Mouse (Mus musculus) bone marrow, adult 2 months (tissue): Measurements from ENCODE around the gene Rhbdl1. TPM values are rescaled to one million over a fixed set of nuclear protein-coding genes. Genes with fewer than 3 reads are reported as not detected.

Experiments
- H3K27ac ChIP-seq: fragments of 200-500 bp; 2 replicates; pipeline ENCODE4 v1.5.1; 2012; ENCODE audit warnings: low read depth, mild to moderate bottlenecking, control low read depth, inconsistent platforms, low read length; ENCODE audit not compliant: control insufficient read depth, poor library complexity, insufficient read depth
- H3K4me1 ChIP-seq: fragments of 200-500 bp; 2 replicates; pipeline ENCODE4 v1.6.1; 2011; ENCODE audit warnings: low read length; ENCODE audit not compliant: control insufficient read depth, insufficient read depth
- H3K4me3 ChIP-seq: fragments of 200-500 bp; replicated peaks from 2 replicates; pipeline ENCODE3; 2011; ENCODE audit warnings: mild to moderate bottlenecking, low read depth, low read length, control low read depth; ENCODE audit not compliant: control insufficient read depth
- CTCF ChIP-seq: fragments of 200-500 bp; IDR thresholded peaks from 2 replicates; pipeline ENCODE4 v1.5.1; 2011; ENCODE audit warnings: low read length, control low read depth; ENCODE audit not compliant: control insufficient read depth, insufficient read depth
- POLR2A ChIP-seq: fragments of 200-500 bp; IDR thresholded peaks from 2 replicates; pipeline ENCODE4 v1.6.1; 2011; ENCODE audit warnings: low read depth, mild to moderate bottlenecking, control low read depth, low read length, borderline replicate concordance; ENCODE audit not compliant: control insufficient read depth
- WGBS: fragments of 180-500 bp; shearing (Covaris S2); methylation state at CpG from one replicate; pipeline ENCODE4 v1.1.7; 2018; 5-methylcytosine and 5-hydroxymethylcytosine counted together
- polyA plus RNA-seq: library from polyadenylated mRNA; stranded (reverse); fragments of >200 nt; gene quantifications from 2 replicates; pipeline ENCODE4 v1.2.4, GENCODE M21; 2011; ENCODE audit warnings: low replicate concordance; ENCODE audit not compliant: missing spikeins, insufficient read depth, insufficient read length

Rhbdl1 gene
- polyA plus RNA-seq, 1 experiment: 10.7 TPM

DNA sequence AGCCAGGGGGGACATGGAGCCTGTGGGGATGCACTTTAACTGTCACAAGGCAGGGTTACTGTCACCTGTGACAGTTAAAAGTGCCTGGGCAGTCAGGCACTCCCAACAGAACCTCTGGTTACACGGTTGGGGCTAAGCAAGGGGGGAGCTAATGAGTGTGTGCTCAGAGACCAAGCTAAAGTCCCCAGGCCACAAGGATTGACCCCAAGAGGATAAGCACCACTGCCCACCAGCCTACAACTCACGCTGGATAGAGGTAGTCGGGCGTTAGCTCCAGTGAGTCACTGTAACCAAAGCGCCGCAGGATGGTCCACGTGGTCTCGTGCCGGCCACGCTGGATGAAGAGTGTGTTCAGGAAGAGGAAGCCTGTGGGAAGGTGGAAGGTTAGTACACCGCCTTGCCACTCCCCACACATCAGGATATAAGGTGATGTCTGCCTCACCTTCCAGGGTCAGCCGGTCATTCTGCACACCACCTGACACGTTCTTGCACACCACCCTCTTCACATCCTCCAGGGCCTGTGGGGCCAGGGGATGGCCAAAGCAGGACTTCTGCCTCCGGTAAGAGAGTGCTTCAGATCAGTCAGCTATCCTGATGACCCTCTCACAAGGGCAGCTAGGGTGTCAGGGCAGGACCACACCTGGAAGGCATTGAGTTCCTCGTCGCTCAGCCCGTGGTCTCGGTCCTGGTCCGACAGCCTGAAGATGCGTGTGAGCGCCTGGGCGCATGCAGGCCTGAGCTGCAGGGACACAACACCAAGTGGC is 4.2 kb upstream of the Rhbdl1 start, which contains the start of gene Gm20683:
Gene Gm20683 (minus strand): TSS at position 647 of the 764 bp plus-strand sequence.
- Histone ChIP-seq H3K4me1 (peaks cover 7% of the 10 kb centered on the region), H3K4me3 (no peak within 1 kb of the TSS)

GRCm38 (mm10) chr17:25840519-25840918 is 3.4 kb upstream of the Rhbdl1 start:
- Histone ChIP-seq H3K27ac (no peak overlapping the region), H3K4me1 (peaks cover 7% of the 10 kb centered on the region), H3K4me3 (no peak overlapping the region)
- no peak for TF ChIP-seq POLR2A
- TF ChIP-seq CTCF: no peak
- 94% methylated on average over 6 of the region's 6 CpGs for WGBS

More for the DNA sequence above, 4.2 kb upstream of the Rhbdl1 start, which contains the start of gene Gm20683:
- WGBS: 91% methylated on average over 22 of the region's 22 CpGs
- no peak for TF ChIP-seq CTCF
- no peak for TF ChIP-seq POLR2A
- H3K27ac ChIP-seq: no peak within 1 kb of the TSS

DNA sequence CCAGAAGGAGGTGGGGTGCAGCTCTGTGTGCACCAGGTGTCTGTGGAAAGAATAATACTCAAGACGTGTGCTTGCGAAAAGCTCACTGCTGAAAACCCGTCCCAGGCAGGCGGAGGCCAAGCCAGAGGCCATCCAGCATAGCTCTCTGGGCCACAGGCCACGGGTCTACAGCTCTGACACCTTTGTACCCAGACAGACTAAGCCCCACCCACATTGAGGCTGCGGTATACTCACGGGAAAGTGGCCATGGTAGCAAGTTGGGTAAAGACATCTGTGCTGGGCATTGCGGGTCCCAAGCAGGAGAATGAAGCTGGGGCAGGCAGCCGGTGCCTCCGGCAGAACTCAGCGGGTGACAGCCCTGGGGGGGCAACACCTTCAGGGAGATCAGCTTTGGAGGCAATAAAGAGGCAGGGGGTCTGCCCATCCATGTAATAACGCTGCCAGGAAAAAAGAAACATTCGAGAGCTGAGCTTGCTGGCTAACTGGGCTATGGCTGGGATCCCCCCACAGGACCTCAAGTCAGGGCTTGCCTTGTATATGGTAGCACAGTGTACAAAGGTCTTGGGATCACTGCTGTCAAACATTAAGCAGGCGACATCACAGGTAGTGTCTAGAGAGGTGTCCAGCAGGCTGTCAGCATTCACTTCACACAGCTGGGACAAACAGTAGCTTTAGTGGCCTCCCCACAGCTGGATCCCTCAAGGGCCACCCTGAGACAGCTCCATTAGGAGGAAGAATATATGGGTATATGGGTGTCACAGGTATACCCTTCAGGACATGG is 2.5 kb upstream of the Rhbdl1 start:
- WGBS: 88% methylated on average over 14 of the region's 14 CpGs
- TF ChIP-seq CTCF (no peak), POLR2A (no peak)
- Histone ChIP-seq H3K27ac (no peak overlapping the region), H3K4me3 (no peak overlapping the region), H3K4me1 (peaks cover 5% of the 10 kb centered on the region)

DNA sequence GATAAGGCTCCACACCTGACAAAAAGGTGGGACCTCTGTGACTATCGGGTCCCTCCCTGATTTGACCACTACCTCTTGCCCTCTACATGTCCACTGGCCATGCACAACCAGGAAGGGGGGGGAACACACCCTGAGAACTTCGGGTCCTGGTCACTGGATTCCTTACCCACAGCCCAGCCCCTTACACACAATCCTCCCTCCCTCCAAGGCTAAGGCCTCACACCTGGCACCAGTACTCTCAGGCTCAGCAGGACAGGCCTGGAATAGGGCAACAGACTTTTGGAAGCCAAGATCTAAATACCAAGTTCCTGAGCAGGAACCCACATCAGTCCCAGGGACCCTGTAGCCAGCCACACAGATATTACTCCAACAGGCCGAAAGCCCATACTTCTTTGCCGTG is 1.8 kb upstream of the Rhbdl1 start:
- Histone ChIP-seq H3K4me3 (no peak overlapping the region), H3K4me1 (peaks cover 5% of the 10 kb centered on the region), H3K27ac (no peak overlapping the region)
- TF ChIP-seq CTCF (no peak), POLR2A (no peak)
- 83% methylated on average over 4 of the region's 4 CpGs for WGBS

DNA sequence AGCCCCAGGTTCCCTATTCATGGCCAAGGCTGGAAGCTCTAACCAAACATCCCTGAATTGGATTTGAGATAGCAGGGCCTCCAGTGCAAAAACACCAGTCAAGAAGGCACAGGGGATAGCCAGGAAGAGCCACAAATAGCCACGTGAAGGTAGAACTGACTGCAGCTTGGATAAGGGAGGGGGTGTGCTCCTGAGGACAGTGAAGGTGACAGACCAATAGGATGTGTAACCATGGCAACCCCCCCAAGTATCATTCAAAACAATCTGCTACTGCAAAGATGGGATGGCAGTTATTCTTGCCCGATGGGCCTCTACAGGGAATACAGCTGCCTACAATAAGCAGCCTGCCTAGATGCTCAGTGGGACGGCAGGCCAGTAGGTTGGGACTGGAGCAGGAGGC is 438 bp upstream of the Rhbdl1 start:
- WGBS: 77% methylated on average over 3 of the region's 3 CpGs
- Histone ChIP-seq H3K4me3 (no peak overlapping the region), H3K27ac (no peak overlapping the region), H3K4me1 (no peaks in the 10 kb centered on the region)
- TF ChIP-seq POLR2A: no peak
- no peak for TF ChIP-seq CTCF

GRCm38 (mm10) chr17:25836397-25837075 is 559 bp downstream of the Rhbdl1 start:
- no peak overlapping the region for H3K27ac ChIP-seq
- peaks cover 3% of the 10 kb centered on the region; the same call in 1 of the 2 replicates for H3K4me1 ChIP-seq
- TF ChIP-seq CTCF (no peak), POLR2A (0 out of 2 replicates have a peak, but pooled peaks have one; percentile 30)
- H3K4me3 ChIP-seq: no peak overlapping the region
- WGBS: 23% methylated on average over 23 of the region's 23 CpGs

GRCm38 (mm10) chr17:25835816-25836215 is 1.3 kb downstream of the Rhbdl1 start:
- 92% methylated on average over 16 of the region's 16 CpGs for WGBS
- TF ChIP-seq CTCF (no peak), POLR2A (no peak)
- H3K4me3 ChIP-seq: no peak overlapping the region
- H3K27ac ChIP-seq: no peak overlapping the region
- H3K4me1 ChIP-seq: peaks cover 3% of the 10 kb centered on the region; the same call in 1 of the 2 replicates

DNA sequence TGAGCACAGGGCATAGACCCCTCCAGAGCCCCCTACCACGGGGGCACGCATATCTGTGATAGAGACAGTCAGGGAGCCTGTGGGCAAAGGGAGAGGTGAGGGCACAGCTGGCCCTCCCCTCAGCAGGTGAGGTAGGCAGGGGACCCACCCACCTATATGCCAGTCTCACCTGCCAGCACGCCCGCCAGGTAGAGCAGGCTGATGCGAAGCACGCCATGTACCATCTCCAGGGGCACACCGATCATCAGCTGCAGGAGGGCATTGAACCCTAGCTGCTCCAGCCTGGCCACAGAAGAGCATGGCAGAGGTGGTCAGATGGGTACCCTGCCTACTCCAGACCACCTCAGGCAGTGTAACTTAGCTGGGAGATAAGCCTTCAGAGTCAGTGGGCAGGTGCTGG is 1.8 kb downstream of the Rhbdl1 start:
- TF ChIP-seq CTCF (no peak), POLR2A (no peak)
- 88% methylated on average over 7 of the region's 7 CpGs for WGBS
- peaks cover 3% of the 10 kb centered on the region; the same call in 1 of the 2 replicates for H3K4me1 ChIP-seq
- H3K27ac ChIP-seq: no peak overlapping the region
- H3K4me3 ChIP-seq: no peak overlapping the region
